Mouse (Mus musculus): Measurements from ENCODE around the gene Fcgr2b. TPM values are rescaled to one million over a fixed set of nuclear protein-coding genes. Genes with fewer than 3 reads are reported as not detected.

The Fcgr2b gene
- polyA plus RNA-seq, 1 experiment from 2014 or later, result 0.15 TPM

DNA sequence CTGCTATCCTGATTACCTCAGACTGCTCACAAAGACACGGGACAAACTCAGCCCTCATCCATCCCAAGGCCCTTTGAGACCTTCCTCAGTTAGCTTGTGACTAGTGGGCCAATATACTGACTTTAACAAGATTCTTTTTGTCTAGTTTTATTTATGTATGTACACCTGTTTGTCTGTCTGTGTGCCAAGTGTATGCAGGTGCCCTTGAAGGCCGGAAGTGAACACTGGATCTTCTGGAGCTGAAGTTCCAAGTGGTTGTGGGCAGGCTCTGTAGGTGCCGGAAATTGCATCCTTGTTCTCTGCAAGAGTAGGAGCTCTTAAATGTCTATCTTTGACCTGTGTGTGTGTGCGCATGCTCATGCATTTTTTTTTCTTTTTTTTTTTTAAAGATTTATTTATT is 47.1 kb downstream of the Fcgr2b start:
- Histone ChIP-seq H3K9me3 (ENCODE audit: control insufficient read depth, low read length) (no peaks in the 10 kb centered on the region), H3K4me1 (ENCODE audit: control insufficient read depth, insufficient read depth, low read length) (no peaks in the 10 kb centered on the region), H3K36me3 (ENCODE audit: control insufficient read depth, insufficient read depth, low read length) (no peaks in the 10 kb centered on the region), H3K27ac (replicated peaks; ENCODE audit: low read depth, low read length) (no peak overlapping the region), H3K4me3 (ENCODE audit: low read depth, low read length) (no peak overlapping the region), H3K9ac (ENCODE audit: low read length) (no peak overlapping the region), H3K27me3 (ENCODE audit: control insufficient read depth, insufficient read depth, low read length) (no peaks in the 10 kb centered on the region), H3K4me2 (ENCODE audit: low read depth, severe bottlenecking) (no peak overlapping the region)
- ATAC-seq (ENCODE audit: insufficient number of reproducible peaks, low FRiP score, low TSS enrichment, low read depth), result no peak
- DNase-seq (ENCODE audit: low spot score), result no peak
- 88% methylated on average over 4 of the region's 4 CpGs for WGBS

DNA sequence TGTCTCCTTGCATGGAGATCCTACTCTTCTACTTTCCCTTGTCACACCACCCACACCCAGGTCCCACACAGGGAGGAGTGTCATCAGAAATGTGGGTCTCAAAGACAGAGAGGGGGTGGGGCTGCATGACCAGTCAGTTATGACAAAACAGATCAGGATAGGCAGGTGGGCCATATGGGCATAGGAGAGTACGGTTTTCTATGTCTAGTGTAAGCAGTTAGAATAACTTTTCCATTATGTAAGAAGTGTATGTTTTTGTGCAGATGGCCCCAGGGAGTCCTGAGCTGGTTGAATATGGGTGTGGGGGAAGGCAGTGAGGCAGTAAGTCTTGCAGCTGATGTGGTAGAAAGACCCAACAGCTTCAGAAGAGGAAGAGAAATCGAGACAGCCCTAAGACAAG is 47.9 kb downstream of the Fcgr2b start:
- Histone ChIP-seq H3K27me3 (ENCODE audit: control insufficient read depth, insufficient read depth, low read length) (no peaks in the 10 kb centered on the region), H3K4me2 (ENCODE audit: low read depth, severe bottlenecking) (no peak overlapping the region), H3K9me3 (ENCODE audit: control insufficient read depth, low read length) (no peaks in the 10 kb centered on the region), H3K4me1 (ENCODE audit: control insufficient read depth, insufficient read depth, low read length) (no peaks in the 10 kb centered on the region), H3K36me3 (ENCODE audit: control insufficient read depth, insufficient read depth, low read length) (no peaks in the 10 kb centered on the region), H3K4me3 (ENCODE audit: low read depth, low read length) (no peak overlapping the region), H3K27ac (replicated peaks; ENCODE audit: low read depth, low read length) (no peak overlapping the region), H3K9ac (ENCODE audit: low read length) (no peak overlapping the region)
- WGBS, result 85% methylated on average over 2 of the region's 2 CpGs
- ATAC-seq (ENCODE audit: insufficient number of reproducible peaks, low FRiP score, low TSS enrichment, low read depth) (no peak), DNase-seq (ENCODE audit: low spot score) (no peak)

DNA sequence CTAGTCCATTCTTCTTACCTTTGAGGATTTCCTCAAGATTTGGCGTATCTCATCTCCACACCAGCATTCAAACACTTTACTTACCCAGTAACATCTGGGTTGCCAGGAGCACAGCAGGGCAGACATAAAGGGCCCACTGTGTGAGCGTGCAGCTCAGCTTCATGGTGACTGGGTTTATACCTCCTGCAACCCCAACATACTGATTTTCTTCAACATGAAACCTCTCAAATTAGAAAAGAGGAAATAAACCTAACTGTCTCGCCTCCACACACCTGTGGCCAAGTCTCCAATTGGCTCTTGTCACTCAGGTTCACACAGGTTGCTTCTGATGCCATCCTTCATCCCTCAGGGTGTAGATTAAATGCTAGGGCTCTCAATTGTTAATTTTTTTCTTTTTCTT is 49.0 kb downstream of the Fcgr2b start, which contains the start of gene Fcrla:
Fcrla (minus strand) TSS at position 206 of the 400 bp plus-strand sequence.
- H3K9ac ChIP-seq (ENCODE audit: low read length), result no peak within 1 kb of the TSS
- ATAC-seq (ENCODE audit: insufficient number of reproducible peaks, low FRiP score, low TSS enrichment, low read depth), result no peak
- WGBS, result 78% methylated on average over 3 of the region's 3 CpGs

DNA sequence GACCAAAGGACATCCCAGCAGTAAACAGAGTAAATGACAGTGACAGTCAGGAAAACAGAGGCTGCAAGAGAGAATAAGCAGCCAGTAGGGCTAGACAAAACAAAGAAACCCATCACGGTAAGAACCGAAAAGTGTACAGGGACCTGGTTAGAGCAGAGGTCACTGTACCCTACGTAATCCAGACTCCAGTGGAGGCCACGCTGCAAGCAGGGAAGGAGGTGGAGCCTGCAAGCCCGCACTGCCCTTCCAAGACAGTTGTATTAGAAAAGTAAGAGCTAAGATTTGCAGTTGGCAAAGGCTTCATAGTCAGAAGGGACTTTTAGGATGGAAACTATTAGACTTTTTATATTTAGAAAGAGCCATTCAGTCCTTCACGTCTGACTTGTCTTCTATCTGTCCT is 49.4 kb downstream of the Fcgr2b start:
- ATAC-seq (ENCODE audit: insufficient number of reproducible peaks, low FRiP score, low TSS enrichment, low read depth), result no peak
- no peak for DNase-seq (ENCODE audit: low spot score)
- Histone ChIP-seq H3K36me3 (ENCODE audit: control insufficient read depth, insufficient read depth, low read length) (no peaks in the 10 kb centered on the region), H3K9me3 (ENCODE audit: control insufficient read depth, low read length) (no peaks in the 10 kb centered on the region), H3K9ac (ENCODE audit: low read length) (no peak overlapping the region), H3K4me2 (ENCODE audit: low read depth, severe bottlenecking) (no peak overlapping the region), H3K27me3 (ENCODE audit: control insufficient read depth, insufficient read depth, low read length) (no peaks in the 10 kb centered on the region), H3K4me3 (ENCODE audit: low read depth, low read length) (no peak overlapping the region), H3K4me1 (ENCODE audit: control insufficient read depth, insufficient read depth, low read length) (no peaks in the 10 kb centered on the region), H3K27ac (replicated peaks; ENCODE audit: low read depth, low read length) (no peak overlapping the region)
- WGBS, result 62% methylated on average over 6 of the region's 6 CpGs

More for the DNA sequence above, 49.0 kb downstream of the Fcgr2b start, which contains the start of gene Fcrla:
- Histone ChIP-seq H3K4me3 (ENCODE audit: low read depth, low read length) (no peak within 1 kb of the TSS), H3K27me3 (ENCODE audit: control insufficient read depth, insufficient read depth, low read length) (no peaks in the 10 kb centered on the region), H3K9me3 (ENCODE audit: control insufficient read depth, low read length) (no peaks in the 10 kb centered on the region), H3K27ac (replicated peaks; ENCODE audit: low read depth, low read length) (no peak within 1 kb of the TSS), H3K36me3 (ENCODE audit: control insufficient read depth, insufficient read depth, low read length) (no peaks in the 10 kb centered on the region), H3K4me1 (ENCODE audit: control insufficient read depth, insufficient read depth, low read length) (no peaks in the 10 kb centered on the region), H3K4me2 (ENCODE audit: low read depth, severe bottlenecking) (no peak within 1 kb of the TSS)
- no peak for DNase-seq (ENCODE audit: low spot score)

DNA sequence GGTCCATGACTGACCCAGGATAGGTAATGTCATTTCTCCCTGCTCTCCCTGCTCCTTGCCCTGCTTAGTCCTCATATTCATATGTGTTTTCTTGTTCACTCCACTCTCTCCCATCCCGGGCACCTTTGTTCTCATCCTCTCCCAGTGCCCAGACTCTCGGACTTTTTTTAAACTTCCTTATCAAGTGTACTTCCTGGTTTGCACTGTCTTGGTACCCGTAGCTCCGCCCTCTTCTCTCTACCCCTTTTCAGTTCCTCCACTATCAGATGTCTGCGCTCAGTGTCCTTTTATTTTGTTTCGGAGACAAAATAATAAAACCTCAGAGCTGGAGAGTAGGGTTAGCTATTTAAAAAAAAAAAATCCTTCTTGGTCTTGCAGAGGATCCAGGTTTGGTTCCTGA is 51.9 kb downstream of the Fcgr2b start:
- Histone ChIP-seq H3K4me2 (ENCODE audit: low read depth, severe bottlenecking) (no peak overlapping the region), H3K36me3 (ENCODE audit: control insufficient read depth, insufficient read depth, low read length) (no peaks in the 10 kb centered on the region), H3K9ac (ENCODE audit: low read length) (no peak overlapping the region), H3K9me3 (ENCODE audit: control insufficient read depth, low read length) (no peaks in the 10 kb centered on the region), H3K4me3 (ENCODE audit: low read depth, low read length) (no peak overlapping the region), H3K27ac (replicated peaks; ENCODE audit: low read depth, low read length) (no peak overlapping the region), H3K27me3 (ENCODE audit: control insufficient read depth, insufficient read depth, low read length) (no peaks in the 10 kb centered on the region), H3K4me1 (ENCODE audit: control insufficient read depth, insufficient read depth, low read length) (no peaks in the 10 kb centered on the region)
- no peak for ATAC-seq (ENCODE audit: insufficient number of reproducible peaks, low FRiP score, low TSS enrichment, low read depth)
- no peak for DNase-seq (ENCODE audit: low spot score)
- WGBS, result 84% methylated on average over 6 of the region's 6 CpGs

DNA sequence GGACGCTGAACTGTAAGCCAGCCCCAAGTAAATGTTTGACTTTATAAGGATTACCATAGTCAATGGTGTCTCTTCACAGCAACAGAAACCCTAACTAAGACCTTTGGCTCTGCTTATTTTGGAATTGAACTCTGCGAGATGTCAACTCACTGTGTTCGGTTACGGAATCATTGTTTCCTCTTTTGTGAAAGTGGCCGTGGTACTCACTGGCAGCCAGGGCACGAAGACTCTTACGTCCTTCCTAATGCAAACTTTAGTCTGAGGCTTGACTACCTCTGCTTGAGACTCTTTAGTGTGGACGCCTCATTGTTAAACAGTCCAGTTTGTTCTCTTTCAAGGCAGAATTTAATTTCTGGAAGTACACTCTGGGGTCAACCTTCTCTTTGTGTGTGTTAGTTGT is 57.0 kb downstream of the Fcgr2b start:
- ATAC-seq (ENCODE audit: insufficient number of reproducible peaks, low FRiP score, low TSS enrichment, low read depth) (no peak), DNase-seq (ENCODE audit: low spot score) (no peak)
- no peaks in the 10 kb centered on the region for H3K27me3 ChIP-seq (ENCODE audit: control insufficient read depth, insufficient read depth, low read length)
- no peaks in the 10 kb centered on the region for H3K9me3 ChIP-seq (ENCODE audit: control insufficient read depth, low read length)
- no peak overlapping the region for H3K9ac ChIP-seq (ENCODE audit: low read length)
- H3K27ac ChIP-seq (replicated peaks; ENCODE audit: low read depth, low read length), result no peak overlapping the region
- no peaks in the 10 kb centered on the region for H3K36me3 ChIP-seq (ENCODE audit: control insufficient read depth, insufficient read depth, low read length)
- no peak overlapping the region for H3K4me2 ChIP-seq (ENCODE audit: low read depth, severe bottlenecking)
- no peaks in the 10 kb centered on the region for H3K4me1 ChIP-seq (ENCODE audit: control insufficient read depth, insufficient read depth, low read length)
- 96% methylated on average over 8 of the region's 8 CpGs for WGBS
- H3K4me3 ChIP-seq (ENCODE audit: low read depth, low read length), result no peak overlapping the region

DNA sequence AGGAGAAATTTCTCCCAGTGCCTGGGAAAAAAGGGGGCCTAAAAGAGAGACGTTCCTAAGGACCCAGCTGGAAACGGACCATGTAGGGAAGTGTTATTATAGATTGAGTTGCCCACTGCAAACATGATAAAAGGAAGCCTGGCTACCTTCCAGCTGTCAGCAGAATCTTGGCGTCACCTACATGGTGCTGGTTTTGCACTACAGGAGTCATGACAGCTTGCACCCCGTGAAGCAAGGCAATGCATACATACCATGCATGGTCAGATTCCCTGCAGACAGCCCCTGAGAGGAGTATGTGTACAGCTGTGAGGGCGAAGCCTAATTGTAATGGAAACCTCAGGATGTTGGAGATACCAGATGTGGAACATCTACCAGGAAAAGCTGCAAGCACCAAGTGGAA is 60.7 kb downstream of the Fcgr2b start:
- Histone ChIP-seq H3K9ac (ENCODE audit: low read length) (no peak overlapping the region), H3K27me3 (ENCODE audit: control insufficient read depth, insufficient read depth, low read length) (no peaks in the 10 kb centered on the region), H3K27ac (replicated peaks; ENCODE audit: low read depth, low read length) (no peak overlapping the region), H3K4me3 (ENCODE audit: low read depth, low read length) (no peak overlapping the region), H3K4me2 (ENCODE audit: low read depth, severe bottlenecking) (no peak overlapping the region), H3K9me3 (ENCODE audit: control insufficient read depth, low read length) (no peaks in the 10 kb centered on the region), H3K4me1 (ENCODE audit: control insufficient read depth, insufficient read depth, low read length) (no peaks in the 10 kb centered on the region), H3K36me3 (ENCODE audit: control insufficient read depth, insufficient read depth, low read length) (no peaks in the 10 kb centered on the region)
- no peak for DNase-seq (ENCODE audit: low spot score)
- WGBS, result 83% methylated on average over 5 of the region's 5 CpGs
- ATAC-seq (ENCODE audit: insufficient number of reproducible peaks, low FRiP score, low TSS enrichment, low read depth), result no peak

DNA sequence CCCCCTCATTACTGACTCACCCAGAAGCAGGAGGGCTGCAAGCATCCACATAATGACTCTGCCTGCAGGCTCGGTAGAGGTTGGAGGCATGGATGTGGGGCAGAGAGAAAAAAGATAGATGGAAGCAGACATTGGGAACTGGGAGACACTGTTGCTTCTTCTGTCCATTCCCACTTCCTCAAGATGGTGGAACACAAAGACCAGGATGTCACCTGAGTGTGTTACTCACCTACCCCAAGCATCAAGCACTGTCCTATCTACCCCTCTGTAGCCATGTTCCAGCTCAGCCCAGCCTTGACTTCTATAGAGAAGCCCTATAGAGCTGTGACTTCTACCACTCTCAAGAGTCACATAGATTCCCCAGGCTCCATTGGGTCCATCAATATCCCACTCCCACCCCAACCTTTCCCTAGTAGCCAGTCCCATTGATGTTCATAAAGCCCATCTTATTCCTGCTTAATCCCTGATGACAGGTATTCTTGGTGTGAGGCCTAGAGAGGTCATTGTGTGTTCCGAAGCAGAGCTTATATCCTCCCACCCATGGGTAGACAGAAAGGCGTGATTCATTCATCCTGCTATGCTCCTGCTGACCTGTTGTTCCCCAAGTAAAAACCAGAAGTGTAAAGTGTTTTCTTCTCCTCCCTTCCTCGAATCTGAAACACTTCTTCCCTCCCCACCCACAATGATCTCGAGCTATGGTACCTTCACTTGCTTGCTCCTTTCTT is 63.3 kb downstream of the Fcgr2b start, which contains the start of gene Fcrlb:
Fcrlb (minus strand) TSS at position 51 of the 725 bp plus-strand sequence.
- DNase-seq (ENCODE audit: low spot score), result no peak
- no peak within 1 kb of the TSS for H3K9ac ChIP-seq (ENCODE audit: low read length)
- H3K4me1 ChIP-seq (ENCODE audit: control insufficient read depth, insufficient read depth, low read length), result no peaks in the 10 kb centered on the region
- H3K4me2 ChIP-seq (ENCODE audit: low read depth, severe bottlenecking), result no peak within 1 kb of the TSS
- no peaks in the 10 kb centered on the region for H3K36me3 ChIP-seq (ENCODE audit: control insufficient read depth, insufficient read depth, low read length)
- no peak within 1 kb of the TSS for H3K4me3 ChIP-seq (ENCODE audit: low read depth, low read length)
- no peak for ATAC-seq (ENCODE audit: insufficient number of reproducible peaks, low FRiP score, low TSS enrichment, low read depth)
- H3K9me3 ChIP-seq (ENCODE audit: control insufficient read depth, low read length), result no peaks in the 10 kb centered on the region
- 68% methylated on average over 5 of the region's 5 CpGs for WGBS
- peaks cover 11% of the 10 kb centered on the region for H3K27me3 ChIP-seq (ENCODE audit: control insufficient read depth, insufficient read depth, low read length)
- no peak within 1 kb of the TSS for H3K27ac ChIP-seq (replicated peaks; ENCODE audit: low read depth, low read length)

Measured in limb, embryonic 11.5 days (tissue).